Mouse (Mus musculus): Measurements from ENCODE around the gene Mgat4b.
A peak's percentile ranks its signal among the peaks of the same experiment; 100 is the strongest.

Mgat4b gene

DNA sequence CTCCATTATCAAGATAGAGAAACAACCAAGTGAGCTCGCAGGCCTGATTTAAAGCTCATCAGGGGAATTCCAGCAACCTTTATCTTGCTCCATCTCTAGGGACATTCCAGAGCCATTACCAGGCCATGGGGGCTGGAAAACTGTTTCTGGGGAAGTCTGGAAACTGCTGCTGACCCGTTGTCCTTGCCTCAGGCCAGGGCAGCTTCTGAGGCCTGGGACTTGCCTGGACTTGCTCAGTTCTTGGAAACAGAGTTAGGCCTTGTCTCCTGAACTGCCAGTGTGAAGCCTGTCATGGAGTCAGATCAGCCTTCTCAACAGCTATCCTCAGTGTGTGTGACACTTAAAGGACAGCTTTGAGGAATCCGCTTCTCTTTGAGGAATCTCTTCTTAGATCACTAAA is 41.5 kb downstream of the Mgat4b start:
- no peak for DNase-seq (ENCODE audit: low spot score)

DNA sequence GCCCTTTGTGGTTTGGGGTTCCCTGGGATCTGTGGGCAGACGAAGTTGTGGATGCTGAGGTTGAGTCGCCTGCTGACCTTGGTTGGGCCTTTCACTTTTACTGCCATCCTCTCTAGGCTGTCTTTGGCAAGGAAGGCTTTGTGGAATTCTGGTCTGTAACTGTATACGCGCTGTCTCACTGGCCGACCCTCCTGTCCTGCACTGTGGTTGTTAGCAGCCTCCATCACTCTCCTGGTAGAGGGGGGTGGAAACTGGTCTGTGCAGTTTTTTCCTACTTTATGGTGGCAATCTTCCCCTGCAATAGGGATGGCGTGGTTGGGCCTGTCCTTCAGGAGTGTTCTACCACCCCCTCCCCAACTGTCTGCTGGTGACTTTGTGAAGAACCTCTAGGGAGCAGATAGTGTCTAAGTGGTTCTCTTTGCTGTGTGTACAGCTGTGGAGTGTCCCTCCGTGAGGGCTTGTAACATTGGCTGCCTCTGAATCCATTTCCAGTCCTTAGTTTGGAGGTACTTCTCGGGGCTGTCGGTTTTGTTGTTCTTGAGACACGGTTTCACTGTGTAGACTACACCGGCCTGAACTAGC is 42.1 kb downstream of the Mgat4b start:
- DNase-seq (ENCODE audit: low spot score): no peak

DNA sequence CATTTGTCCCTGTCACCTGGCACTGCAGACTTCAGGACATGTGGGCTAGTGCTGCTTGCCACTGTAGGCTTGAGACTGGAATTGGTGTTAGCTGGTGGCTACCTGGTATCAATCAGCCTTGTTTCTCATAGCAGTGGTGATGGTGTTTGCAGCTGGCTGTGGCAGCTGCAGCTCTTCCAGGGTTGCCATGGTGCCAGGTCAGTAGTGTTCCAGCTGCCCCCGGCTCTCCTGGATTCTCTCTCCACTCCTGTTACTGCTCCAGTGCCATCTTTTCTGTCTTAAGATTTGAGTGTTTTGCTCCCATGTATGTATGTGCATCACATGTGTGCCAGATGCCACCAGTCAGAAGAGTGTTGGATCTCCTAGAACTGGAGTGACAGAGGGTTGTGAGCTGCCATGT is 42.7 kb downstream of the Mgat4b start:
- DNase-seq (ENCODE audit: low spot score): no peak

DNA sequence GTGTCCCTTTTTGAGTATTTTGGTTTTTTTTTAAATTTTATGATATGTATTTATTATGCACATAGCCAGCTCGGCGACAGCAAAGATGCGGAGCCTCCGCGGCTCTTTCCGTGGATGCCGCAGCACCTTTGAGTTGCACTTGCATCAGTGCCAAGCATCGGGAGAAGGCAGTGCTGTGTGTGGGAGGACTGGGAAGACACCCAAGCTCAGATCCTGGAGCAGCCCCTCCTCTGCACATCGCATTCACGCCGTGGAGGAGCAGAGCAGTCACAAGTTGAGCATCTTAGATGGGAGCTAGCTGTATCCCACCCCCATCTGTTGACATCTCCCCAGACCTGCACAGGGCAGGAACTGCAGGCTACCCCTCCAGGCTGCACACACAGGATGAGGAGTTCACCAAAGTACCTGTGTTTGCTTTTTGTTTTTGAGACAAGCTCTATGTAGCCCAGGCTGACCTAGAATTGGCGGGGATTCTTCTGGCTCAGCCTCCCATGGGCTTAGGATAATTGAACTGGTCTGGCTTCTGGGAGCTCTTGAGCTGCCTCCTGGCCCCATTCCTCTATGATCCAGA is 43.4 kb downstream of the Mgat4b start:
- DNase-seq (ENCODE audit: low spot score): no peak

DNA sequence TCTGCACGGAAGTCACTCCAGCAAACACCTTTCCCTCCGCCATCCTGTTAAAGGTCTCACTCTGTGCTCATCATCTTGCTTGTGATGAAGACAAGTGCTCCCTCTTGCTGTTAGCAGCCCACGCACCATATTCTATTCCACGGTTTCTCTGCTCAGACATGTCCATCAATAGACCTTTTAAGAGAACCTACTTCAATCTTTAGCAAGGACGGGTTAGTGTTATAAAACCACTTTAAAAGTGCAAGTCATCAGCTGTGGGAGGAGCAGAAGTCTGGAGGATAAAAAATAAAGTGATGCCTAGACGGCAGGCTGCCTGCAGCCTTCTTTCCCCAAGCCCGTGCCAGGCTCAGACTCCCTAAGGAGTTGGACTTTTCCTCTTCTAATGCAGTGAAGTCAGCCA is 45.9 kb downstream of the Mgat4b start:
- DNase-seq (ENCODE audit: low spot score): no peak

DNA sequence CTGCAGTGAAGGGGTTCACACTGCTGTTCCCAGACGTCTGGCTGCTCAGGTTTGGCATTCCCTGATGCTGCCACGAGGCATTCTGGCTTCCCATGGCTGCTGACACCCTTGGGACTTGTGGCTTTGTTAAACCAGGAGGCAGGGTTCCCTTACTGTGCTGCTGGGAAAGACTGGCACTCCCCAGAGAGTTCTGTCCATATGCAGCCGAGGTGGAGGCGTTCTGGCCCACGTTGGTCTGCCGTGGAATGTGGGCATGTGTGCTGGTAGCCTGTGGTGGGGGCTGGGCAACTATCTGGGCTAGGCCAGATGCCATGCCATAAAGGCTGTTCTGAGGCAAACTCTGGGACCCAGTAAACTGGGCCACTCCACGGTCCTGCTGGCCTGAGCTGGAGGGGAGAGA is 47.6 kb downstream of the Mgat4b start:
- DNase-seq (ENCODE audit: low spot score): no peak

DNA sequence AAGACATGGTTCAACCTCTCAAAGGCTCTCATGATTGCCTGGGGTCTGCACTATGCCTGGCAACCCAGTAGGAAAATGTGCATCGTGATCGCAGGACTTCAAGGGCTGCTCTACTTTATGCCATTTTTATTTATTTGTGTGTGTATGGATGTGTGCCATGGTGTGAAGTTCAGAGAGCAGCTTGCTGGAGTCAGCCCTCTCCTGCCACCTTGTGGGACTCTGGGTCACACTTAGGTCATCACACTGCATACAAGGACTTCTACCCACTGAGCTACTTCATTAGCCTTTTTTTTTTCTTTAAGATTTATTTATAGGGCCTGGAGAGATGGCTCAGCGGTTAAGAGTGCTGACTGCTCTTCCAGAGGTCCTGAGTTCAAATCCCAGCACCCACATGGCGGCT is 51.3 kb downstream of the Mgat4b start:
- no peak for DNase-seq (ENCODE audit: low spot score)

DNA sequence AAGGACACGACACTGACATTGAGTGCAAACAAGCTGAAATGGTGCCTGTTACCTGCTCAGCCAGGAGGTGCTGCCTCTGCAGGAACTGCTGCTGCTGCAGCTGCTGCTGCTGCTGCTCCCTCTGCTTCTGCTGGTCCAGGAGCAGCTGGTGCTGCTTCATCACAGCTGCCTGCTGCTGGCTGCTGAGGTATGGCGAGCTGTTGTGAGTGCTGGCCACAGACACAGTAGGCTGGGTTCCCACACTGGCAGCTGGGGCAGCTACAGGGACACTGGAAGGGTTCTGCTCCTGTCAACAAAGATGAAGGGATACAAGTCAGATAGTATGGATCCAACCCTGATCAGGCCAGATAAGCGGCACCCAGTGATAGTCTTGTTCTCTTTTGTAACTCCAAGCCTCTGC is 52.5 kb downstream of the Mgat4b start:
- no peak for DNase-seq (ENCODE audit: low spot score)

DNA sequence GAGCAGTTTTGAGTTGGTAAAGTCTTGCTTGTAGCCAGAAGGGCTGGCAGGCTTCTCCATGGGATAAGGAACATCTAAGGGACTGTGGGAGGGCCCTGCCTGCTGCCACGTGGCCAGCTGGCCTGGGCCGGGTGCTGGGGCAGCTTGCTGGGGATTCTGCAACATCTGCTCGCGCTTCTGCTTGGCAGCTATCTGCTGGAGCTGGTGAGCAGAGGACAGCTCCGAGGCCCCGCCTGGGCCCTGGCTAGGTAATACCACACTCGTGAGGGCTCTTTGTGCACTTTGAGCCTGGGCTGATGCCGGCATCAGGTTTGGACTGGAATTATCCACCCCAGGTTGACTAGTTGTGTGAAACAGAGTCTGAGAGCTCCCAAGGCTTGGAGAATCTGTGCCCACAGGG is 55.2 kb downstream of the Mgat4b start:
- DNase-seq (ENCODE audit: low spot score): no peak

DNA sequence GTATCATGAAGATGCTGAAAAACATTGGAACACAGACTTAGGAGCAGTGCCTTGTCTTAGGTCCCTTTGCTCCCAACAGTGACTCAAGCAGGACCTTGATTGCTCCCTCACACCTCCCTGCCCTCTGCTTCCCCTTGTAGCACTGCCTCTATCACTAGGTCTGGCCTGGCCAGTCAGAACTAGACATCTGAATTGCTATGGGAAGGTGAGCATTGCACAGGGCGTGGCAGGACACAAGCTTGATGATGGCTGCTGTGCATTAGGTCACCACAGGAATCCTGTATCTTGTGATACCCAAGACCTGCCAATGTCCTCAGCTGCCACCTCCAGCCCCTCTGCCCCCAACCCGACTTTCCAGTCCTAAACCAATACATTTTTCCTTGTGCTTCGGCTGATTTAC is 56.3 kb downstream of the Mgat4b start:
- DNase-seq (ENCODE audit: low spot score): no peak

DNA sequence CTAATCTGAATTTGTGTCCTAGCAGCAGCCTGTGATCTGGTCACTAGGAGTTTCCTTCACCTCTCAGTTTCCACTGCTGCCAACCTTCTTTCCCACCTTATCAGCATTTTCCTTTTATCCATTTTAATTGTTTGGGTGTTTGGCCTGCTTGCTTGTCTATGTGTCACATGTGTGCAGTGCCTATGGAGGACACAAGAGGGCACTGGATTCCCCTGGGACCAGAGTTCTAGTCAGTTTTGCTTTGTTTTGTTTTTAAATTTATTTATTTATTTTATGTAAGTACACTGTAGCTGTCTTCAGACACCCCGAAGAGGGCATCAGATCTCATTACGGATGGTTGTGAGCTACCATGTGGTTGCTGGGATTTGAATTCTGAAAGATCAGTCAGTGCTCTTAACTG is 58.5 kb downstream of the Mgat4b start:
- DNase-seq (ENCODE audit: low spot score): peak; percentile 33

DNA sequence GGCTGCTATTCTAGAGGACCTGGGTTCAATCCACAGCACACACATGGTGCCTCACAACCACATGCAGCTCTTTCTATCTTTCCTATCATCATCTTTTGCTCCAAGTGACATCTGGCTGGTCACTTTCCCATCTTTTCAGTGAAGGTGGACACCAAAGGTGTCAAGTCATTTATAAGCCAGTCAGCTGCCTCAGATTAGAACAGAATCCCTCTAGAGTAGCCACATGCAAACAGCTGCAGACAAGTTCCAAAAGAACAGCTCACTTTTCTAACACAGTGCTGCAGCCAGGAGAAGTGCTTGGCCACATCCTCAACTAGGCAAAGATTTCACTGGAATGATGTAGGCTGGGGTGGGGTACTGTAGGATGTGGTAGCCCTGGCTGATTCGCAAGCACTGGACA is 59.2 kb downstream of the Mgat4b start:
- DNase-seq (ENCODE audit: low spot score): no peak

DNA sequence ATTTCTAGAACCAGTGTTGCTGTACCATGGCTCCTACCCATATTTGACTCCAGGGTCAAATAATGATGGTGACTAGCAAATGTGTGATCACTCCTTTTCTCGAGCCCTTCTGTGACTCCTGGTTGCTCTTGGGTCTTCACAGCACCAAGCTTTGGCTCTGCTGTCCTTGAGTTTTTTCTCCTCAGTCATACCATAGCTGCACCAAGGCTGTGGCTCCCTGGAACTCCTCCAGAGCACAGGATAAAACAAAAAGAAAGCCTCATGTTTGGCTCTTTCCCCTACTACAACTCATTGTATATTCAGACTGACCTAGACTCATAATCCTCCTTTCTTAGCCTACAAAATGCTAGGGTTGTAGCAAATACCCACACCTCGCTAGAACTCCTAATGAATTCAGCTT is 62.1 kb downstream of the Mgat4b start:
- no peak for DNase-seq (ENCODE audit: low spot score)

DNA sequence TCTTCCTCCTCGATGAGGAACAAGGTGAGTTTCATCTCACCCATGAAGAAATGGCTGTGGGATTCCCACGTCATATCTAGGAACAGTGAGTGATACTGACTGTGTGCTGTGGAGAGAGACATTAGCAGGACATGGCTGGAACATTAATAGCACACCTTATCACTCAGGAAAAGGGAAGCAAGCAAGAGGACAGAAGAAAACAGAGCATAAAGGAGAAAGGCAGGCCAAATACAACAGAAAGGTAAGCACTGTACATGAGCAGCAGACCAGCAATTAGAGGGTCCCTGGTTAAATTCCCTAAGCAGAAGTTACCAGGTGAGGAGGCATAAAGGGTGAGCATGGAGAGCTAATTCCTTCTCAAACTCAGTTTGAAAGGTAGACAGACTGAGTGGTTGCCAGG is 64.4 kb downstream of the Mgat4b start:
- no peak for DNase-seq (ENCODE audit: low spot score)

DNA sequence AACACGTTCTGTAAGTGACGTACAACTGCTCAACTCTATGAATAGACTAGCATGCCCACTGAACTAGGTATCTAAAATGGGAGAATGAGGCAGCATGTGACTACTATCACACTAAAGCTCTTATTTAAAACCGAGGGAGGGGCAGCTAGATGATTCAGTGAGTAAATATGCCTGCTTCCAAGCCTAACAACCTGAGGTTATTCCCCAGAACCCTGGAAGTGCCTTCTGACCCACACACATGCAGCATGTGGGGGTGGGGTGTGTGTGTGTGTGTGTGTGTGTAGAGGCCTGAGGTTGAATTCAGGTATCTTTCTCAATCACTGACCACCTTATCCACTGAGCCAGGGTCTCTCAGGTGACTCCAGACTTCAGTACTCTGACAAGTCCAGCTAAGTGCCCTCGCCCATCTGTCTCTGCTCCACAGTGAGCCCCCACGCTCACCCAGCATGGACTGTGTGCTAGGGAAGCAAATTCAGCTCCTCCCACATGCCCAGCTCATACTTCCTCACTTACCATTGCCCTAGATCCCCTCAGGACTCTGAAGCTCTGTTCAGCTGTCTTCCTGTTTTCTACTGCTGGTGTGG is 65.0 kb downstream of the Mgat4b start:
- DNase-seq (ENCODE audit: low spot score): no peak

DNA sequence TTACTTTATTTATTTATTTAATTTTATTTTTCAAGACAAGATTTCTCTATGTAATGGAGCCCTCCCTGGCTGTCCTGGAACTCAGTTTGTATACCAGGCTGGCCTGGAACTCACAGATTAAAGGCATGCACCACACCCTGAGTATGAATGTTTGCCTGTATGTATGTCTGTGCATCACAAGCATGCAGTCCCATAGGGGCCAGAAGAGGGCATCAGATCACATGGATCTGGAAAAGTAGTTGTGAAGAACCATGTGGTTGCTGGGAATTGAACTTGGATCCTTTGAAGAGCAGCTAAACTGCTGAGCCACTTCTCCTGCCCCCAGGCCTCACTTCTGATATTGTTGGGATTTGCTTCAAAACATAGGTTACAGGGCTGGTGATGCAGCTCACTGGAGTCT is 66.3 kb downstream of the Mgat4b start:
- no peak for DNase-seq (ENCODE audit: low spot score)

DNA sequence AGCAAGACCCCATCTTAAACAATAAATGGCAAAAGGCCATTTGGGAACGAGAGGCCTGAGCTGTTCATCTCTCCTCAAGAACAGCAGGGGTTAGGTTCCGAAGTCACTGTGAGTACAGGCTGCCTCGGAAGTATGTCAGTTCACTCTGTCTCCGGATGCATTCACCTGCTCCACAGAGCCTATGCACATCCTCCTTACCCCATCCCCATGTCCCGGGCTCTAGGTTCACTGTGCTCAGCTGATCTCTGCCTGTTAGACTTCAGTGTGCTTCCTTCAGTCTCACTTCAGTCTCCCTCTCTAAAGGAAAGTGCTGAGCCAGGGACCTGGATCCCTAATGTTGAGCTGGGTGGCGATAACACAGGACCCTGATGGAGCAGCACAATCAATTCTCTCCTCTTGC is 67.0 kb downstream of the Mgat4b start:
- DNase-seq (ENCODE audit: low spot score): no peak

DNA sequence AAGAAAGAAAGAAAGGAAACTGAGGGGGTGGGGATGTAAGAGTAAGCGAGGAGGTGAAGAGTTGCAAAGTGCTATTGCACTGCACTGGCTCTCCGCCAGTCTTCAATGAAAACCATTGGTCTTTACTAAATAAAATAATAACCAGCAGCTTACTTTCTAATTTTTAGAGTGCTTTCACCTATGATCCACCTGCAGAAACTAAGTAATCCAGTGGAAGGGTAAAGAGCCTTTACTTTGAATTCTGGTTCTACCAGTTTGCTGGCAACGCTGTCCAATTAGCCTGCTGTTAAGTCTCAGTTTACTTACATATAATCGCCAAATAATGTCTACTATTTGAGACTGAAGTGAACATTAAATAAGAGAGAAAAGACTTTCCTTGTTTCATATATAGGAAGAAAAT is 68.3 kb downstream of the Mgat4b start:
- DNase-seq (ENCODE audit: low spot score): no peak

DNA sequence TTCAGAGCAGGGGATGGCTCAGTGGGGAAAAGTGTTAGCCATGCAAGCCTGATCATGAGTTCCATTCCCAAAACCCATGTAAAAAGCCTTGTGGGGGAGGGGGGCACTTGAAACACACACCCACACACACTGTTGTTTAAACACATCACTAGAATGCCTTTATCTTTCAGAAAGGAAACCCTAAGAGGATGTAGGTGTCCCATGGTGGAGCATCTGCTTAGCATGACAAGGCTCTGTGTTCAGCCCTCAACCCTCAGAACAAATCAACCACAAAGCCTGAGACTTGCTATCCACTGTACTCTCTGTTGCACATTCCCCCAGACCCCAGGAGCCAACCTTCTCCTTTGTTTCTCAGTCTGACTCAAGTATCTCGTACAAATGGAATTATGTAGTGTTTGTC is 69.4 kb downstream of the Mgat4b start:
- DNase-seq (ENCODE audit: low spot score): peak; percentile 46

Data from T-cell, adult 2 months (primary cell).